Mouse (Mus musculus) c-Kit-positive CD71-positive TER-119-negative erythroid progenitor cells, embryonic 14.5 days (primary cell): ENCODE results near the gene Rragc.

Experiments
- DNase-seq: peaks from one replicate; pipeline ENCODE4 v3.0.0-alpha.2; 2013; ENCODE audit warnings: low read depth

The Rragc gene

GRCm38 (mm10) chr4:123952059-123952458, 34.8 kb downstream of the Rragc start:
- DNase-seq: no peak

- DNase-seq: peak; percentile 14
These were observed 39.7 kb downstream of the Rragc start for GRCm38 (mm10) chr4:123956703-123957491.

GRCm38 (mm10) chr4:123957492-123957808, 40.2 kb downstream of the Rragc start:
- DNase-seq: no peak

GRCm38 (mm10) chr4:123957891-123958290, 40.6 kb downstream of the Rragc start:
- DNase-seq: no peak

GRCm38 (mm10) chr4:123960955-123961354, 43.7 kb downstream of the Rragc start:
- DNase-seq: no peak

GRCm38 (mm10) chr4:123962721-123963120, 45.5 kb downstream of the Rragc start:
- DNase-seq: no peak

GRCm38 (mm10) chr4:123968663-123969321, 51.5 kb downstream of the Rragc start:
- DNase-seq: no peak

GRCm38 (mm10) chr4:123969458-123969857, 52.2 kb downstream of the Rragc start:
- DNase-seq: no peak

GRCm38 (mm10) chr4:123971059-123971458, 53.8 kb downstream of the Rragc start:
- DNase-seq: no peak

- no peak for DNase-seq
These were observed 55.3 kb downstream of the Rragc start for GRCm38 (mm10) chr4:123972423-123973049.

GRCm38 (mm10) chr4:123982105-123982504, 64.9 kb downstream of the Rragc start:
- no peak for DNase-seq
